Mouse (Mus musculus) adrenal gland, postnatal 4 days (tissue): Measurements from ENCODE around the gene Olfr1107. TPM values are rescaled to one million over a fixed set of nuclear protein-coding genes. Genes with fewer than 3 reads are reported as not detected.

Experiments
- DNase-seq, 2 experiments: peaks; one replicate each; pipeline ENCODE4 v3.0.0; 2021 to 2022; ENCODE audit warnings: low spot score in 2 of 2, mixed read lengths in 2 of 2
- long read RNA-seq, 2 experiments: library from polyadenylated mRNA; stranded (forward); transcript quantifications; one replicate each; pipeline ENCODE4 v2.0.0; 2021
- total RNA-seq, 2 experiments: library from RNA; stranded (reverse); gene quantifications; 2 replicates each; pipeline ENCODE4 v1.2.3; 2021

The Olfr1107 gene
- not detected for total RNA-seq
- long read RNA-seq, experiment 1: 0 reads
- long read RNA-seq, experiment 2: 0 reads

- DNase-seq: no peak
Observed at GRCm38 (mm10) chr2:87075717-87076116, at the start of gene Olfr1107. Gene Olfr1107, minus strand, starts transcription at chr2:87075817.

GRCm38 (mm10) chr2:87114467-87114866 is 38.9 kb upstream of the Olfr1107 start, which contains the start of gene Olfr259:
Gene Olfr259, minus strand, starts transcription at chr2:87114567.
- no peak for DNase-seq

DNA sequence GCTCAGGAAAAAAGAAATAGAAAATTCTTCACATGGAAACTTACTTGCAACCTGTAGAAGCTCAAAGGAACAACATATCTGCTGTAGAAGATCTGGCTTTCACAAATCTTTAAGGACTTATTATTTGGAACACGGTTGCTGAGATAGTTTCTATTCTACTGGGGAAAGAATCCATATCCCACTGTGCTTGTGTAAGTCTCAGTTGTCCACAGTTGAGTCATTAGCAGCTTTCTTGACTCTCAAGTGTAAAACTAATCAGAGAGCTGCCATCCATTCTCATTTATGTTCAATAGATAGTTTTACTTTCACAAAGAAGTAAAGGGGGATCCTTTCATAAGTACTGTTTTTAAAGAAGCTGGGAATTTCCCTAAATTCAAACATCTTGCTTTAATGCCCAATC is 20.3 kb upstream of the Olfr1107 start, which contains the start of gene Olfr1109:
Gene Olfr1109, minus strand, starts transcription at position 101 of the 400 bp plus-strand sequence.
- no peak for DNase-seq

- DNase-seq: no peak
Observed at GRCm38 (mm10) chr2:87052173-87052572, 23.4 kb downstream of the Olfr1107 start, which contains the start of gene Olfr1106. Gene Olfr1106, minus strand, starts transcription at chr2:87052273.

GRCm38 (mm10) chr2:87036431-87036830 is 39.2 kb downstream of the Olfr1107 start, which contains the start of gene Olfr1105:
Gene Olfr1105, minus strand, starts transcription at chr2:87036531.
- no peak for DNase-seq

- DNase-seq: no peak
Observed at GRCm38 (mm10) chr2:87026980-87027379, 48.6 kb downstream of the Olfr1107 start, which contains the start of gene Olfr1104. Gene Olfr1104, minus strand, starts transcription at chr2:87027080.

Other genes with a start within 250 kb of the Olfr1107 start
- not detected for gene Olfr1095, start 224.1 kb downstream of the Olfr1107 start, total RNA-seq
- not detected for gene Gm13723, start 201.0 kb downstream of the Olfr1107 start, total RNA-seq
- gene Olfr1097, start 183.6 kb downstream of the Olfr1107 start, total RNA-seq: not detected
- not detected for gene Olfr1098, start 151.3 kb downstream of the Olfr1107 start, total RNA-seq
- not detected for gene Olfr1099, start 115.1 kb downstream of the Olfr1107 start, total RNA-seq
- not detected for gene Olfr1100, start 95.9 kb downstream of the Olfr1107 start, total RNA-seq
- gene Olfr1101, start 84.6 kb downstream of the Olfr1107 start, total RNA-seq: not detected
- gene Olfr1102, start 77.4 kb downstream of the Olfr1107 start, total RNA-seq: not detected
- gene Olfr1104, start 48.7 kb downstream of the Olfr1107 start, total RNA-seq: not detected
- not detected for gene Olfr1105, start 39.3 kb downstream of the Olfr1107 start, total RNA-seq
- gene Olfr1106, start 23.5 kb downstream of the Olfr1107 start, total RNA-seq: not detected
- not detected for gene Olfr1109, start 20.2 kb upstream of the Olfr1107 start, total RNA-seq
- not detected for gene Olfr259, start 38.8 kb upstream of the Olfr1107 start, total RNA-seq
- gene Olfr1110, start 64.5 kb upstream of the Olfr1107 start, total RNA-seq: not detected
- not detected for gene Olfr1111, start 76.8 kb upstream of the Olfr1107 start, total RNA-seq
- not detected for gene Olfr1112, start 112.0 kb upstream of the Olfr1107 start, total RNA-seq
- gene Olfr1113, start 133.2 kb upstream of the Olfr1107 start, total RNA-seq: not detected
- not detected for gene Olfr1115, start 172.2 kb upstream of the Olfr1107 start, total RNA-seq
- not detected for gene Olfr1116, start 191.7 kb upstream of the Olfr1107 start, total RNA-seq
- not detected for gene Olfr1118, start 231.8 kb upstream of the Olfr1107 start, total RNA-seq